Comparison of ENCODE assay signal across 12 mouse cellular contexts in the genomic region with DNA sequence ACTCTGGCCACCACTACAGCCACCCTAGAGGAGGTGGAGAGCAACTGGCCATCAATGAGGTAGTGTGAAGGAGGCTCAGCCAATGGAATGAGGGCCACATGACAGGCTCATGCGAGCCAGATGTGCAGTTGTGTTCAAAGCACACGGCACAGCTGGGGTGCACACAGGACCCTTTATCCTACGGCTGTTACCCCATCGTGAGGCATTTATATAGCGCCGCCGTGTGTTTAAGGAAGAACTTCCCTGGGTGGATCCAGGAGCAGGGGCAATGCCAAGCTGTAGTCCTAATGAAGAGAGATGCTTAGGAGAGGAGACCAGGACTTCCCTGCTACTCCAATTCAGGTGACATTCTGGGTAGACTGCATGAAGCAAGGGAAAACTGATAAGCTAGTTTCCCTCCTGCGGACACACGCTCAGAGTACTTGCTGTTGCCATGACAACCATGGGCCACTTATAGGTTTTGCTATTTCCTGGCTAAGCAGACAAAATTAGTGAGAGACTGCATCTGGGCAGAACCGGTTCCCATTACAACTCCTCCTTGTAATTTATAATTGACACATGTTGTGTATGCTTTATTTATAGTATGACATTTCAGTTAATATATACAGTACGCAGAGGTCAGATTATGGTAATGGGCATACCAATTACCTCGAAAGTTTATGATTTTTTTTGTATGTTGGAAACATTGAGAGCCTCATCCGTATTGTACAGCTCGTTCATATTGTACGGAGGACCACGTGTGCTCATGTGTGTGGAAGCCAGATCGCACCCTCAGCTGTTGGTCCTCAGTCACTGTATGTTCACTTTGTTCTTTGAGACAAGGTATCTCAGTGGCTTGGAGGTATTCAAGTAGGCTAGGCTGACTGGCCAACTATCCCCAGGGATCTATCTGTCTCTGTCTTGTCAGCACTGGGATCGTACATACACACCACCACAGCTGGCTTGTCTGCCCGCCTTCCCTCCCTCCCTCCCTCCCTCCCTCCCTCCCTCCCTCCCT. TPM values are rescaled to one million over a fixed set of nuclear protein-coding genes. Genes with fewer than 3 reads are reported as not detected.
DNase-seq lines count a peak whose midpoint lies in the region; ATAC-seq lines count a peak whose summit lies in the region.
"Had no signal": no experiment of that assay in that cellular context is flagged by ENCODE, and none has a peak within 500 bp of the region (broad histone marks: within the 10 kb centered on the region; RNA-seq: fewer than 3 reads in every experiment).

No protein-coding gene starts in this region.

- no peak overlapping the region for H3K9ac ChIP-seq in hindbrain, embryonic 11.5 days (ENCODE audit: low read depth, low read length)
- no peak overlapping the region for H3K9ac ChIP-seq in heart, embryonic 11.5 days (ENCODE audit: low read depth, low read length)
- H3K9ac ChIP-seq: stomach, embryonic 15.5 days had no signal

- no peak overlapping the region for H3K27ac ChIP-seq in hindbrain, embryonic 11.5 days (ENCODE audit: low read depth, low read length)
- H3K27ac ChIP-seq in hindbrain, embryonic 10.5 days = no peak overlapping the region
- H3K27ac ChIP-seq in heart, embryonic 11.5 days (ENCODE audit: low read depth, low read length) = no peak overlapping the region
- H3K27ac ChIP-seq: gastrocnemius, adult 2 months; stomach, embryonic 15.5 days had no signal

- H3K4me1 ChIP-seq in hindbrain, embryonic 11.5 days (replicated peaks; ENCODE audit: control insufficient read depth, insufficient read depth, low read length) = no peaks in the 10 kb centered on the region
- peaks cover 6% of the 10 kb centered on the region; the same call in 1 of the 2 replicates for H3K4me1 ChIP-seq in hindbrain, embryonic 10.5 days (replicated peaks)
- no peaks in the 10 kb centered on the region for H3K4me1 ChIP-seq in heart, embryonic 11.5 days (ENCODE audit: control insufficient read depth, insufficient read depth, low read length)
- H3K4me1 ChIP-seq: stomach, embryonic 15.5 days had no signal

- ATAC-seq in hindbrain, embryonic 11.5 days (ENCODE audit: low FRiP score) = peak; percentile 51
- ATAC-seq in heart, embryonic 11.5 days (replicated peaks; ENCODE audit: insufficient number of reproducible peaks, low FRiP score, low TSS enrichment) = no peak; the same call in 1 of the 2 replicates

- no peak for DNase-seq in hindbrain, embryonic 11.5 days (ENCODE audit: low spot score)
- no peak for DNase-seq in hindbrain, embryonic 10.5 days (ENCODE audit: low spot score)
- DNase-seq in right cerebral cortex, adult 18-20 months = peak; percentile 74
- DNase-seq in right cerebral cortex, postnatal 25 days = no peak
- DNase-seq in lung, postnatal 36 days = peak; percentile 54
- no peak for DNase-seq in adrenal gland, postnatal 36 days
- DNase-seq in adrenal gland, postnatal 25 days = no peak
- DNase-seq: cerebellum, postnatal 14 days; gastrocnemius, adult 2 months; heart, postnatal 36 days had no signal

- H3K9me3 ChIP-seq in hindbrain, embryonic 11.5 days (ENCODE audit: control insufficient read depth, low read length) = no peaks in the 10 kb centered on the region
- H3K9me3 ChIP-seq in hindbrain, embryonic 10.5 days = no peaks in the 10 kb centered on the region
- H3K9me3 ChIP-seq in heart, embryonic 11.5 days (replicated peaks; ENCODE audit: control insufficient read depth, low read length) = no peaks in the 10 kb centered on the region
- H3K9me3 ChIP-seq: stomach, embryonic 15.5 days had no signal

- no peaks in the 10 kb centered on the region for H3K36me3 ChIP-seq in hindbrain, embryonic 11.5 days (ENCODE audit: control insufficient read depth, insufficient read depth, low read length)
- H3K36me3 ChIP-seq in hindbrain, embryonic 10.5 days = no peaks in the 10 kb centered on the region
- H3K36me3 ChIP-seq in heart, embryonic 11.5 days (ENCODE audit: control insufficient read depth, insufficient read depth, low read length) = no peaks in the 10 kb centered on the region
- H3K36me3 ChIP-seq: stomach, embryonic 15.5 days had no signal

- no peak overlapping the region for H3K4me3 ChIP-seq in hindbrain, embryonic 11.5 days (ENCODE audit: low read depth, low read length)
- no peak overlapping the region for H3K4me3 ChIP-seq in hindbrain, embryonic 10.5 days
- no peak overlapping the region for H3K4me3 ChIP-seq in heart, embryonic 11.5 days (ENCODE audit: low read depth, low read length)
- H3K4me3 ChIP-seq: gastrocnemius, adult 2 months; stomach, embryonic 15.5 days had no signal

- no peaks in the 10 kb centered on the region for H3K27me3 ChIP-seq in hindbrain, embryonic 11.5 days (ENCODE audit: control insufficient read depth, insufficient read depth, low read length)
- H3K27me3 ChIP-seq in hindbrain, embryonic 10.5 days (ENCODE audit: insufficient read depth, poor library complexity, severe bottlenecking) = no peaks in the 10 kb centered on the region
- no peaks in the 10 kb centered on the region for H3K27me3 ChIP-seq in heart, embryonic 11.5 days (ENCODE audit: control insufficient read depth, insufficient read depth, low read length)
- H3K27me3 ChIP-seq: stomach, embryonic 15.5 days had no signal

- no peak overlapping the region for H3K4me2 ChIP-seq in hindbrain, embryonic 11.5 days (replicated peaks; ENCODE audit: low read depth, low read length)
- H3K4me2 ChIP-seq in heart, embryonic 11.5 days = no peak overlapping the region
- H3K4me2 ChIP-seq: stomach, embryonic 15.5 days had no signal

- 75% methylated on average over 18 of the region's 19 CpGs for WGBS in hindbrain, embryonic 11.5 days
- WGBS in hindbrain, embryonic 10.5 days = 83% methylated on average over 19 of the region's 19 CpGs
- WGBS in heart, embryonic 11.5 days (ENCODE audit: insufficient replicate concordance) = 70% methylated on average over 19 of the region's 19 CpGs

RNA-seq across cellular contexts. Expression of gene Fam168b, which starts 49.3 kb away (rescaled TPM):
- 75.6 and 106 TPM in 2 replicates for polyA plus RNA-seq in hindbrain, embryonic 11.5 days (2014; fragmentation: Nextera tagmentation; extraction: Ambion mirVana)
- 119 and 142 TPM in 2 replicates for polyA plus RNA-seq in hindbrain, embryonic 10.5 days (2016; fragmentation: Nextera tagmentation; extraction: Ambion mirVana)
- 100 to 1,000 TPM; 133 to 149 TPM for total RNA-seq in adrenal gland, postnatal 36 days (2021)
- 118 and 144 TPM in 2 replicates for total RNA-seq in adrenal gland, postnatal 25 days (2021)
- polyA plus RNA-seq in heart, embryonic 11.5 days (2014; fragmentation: Nextera tagmentation; extraction: Ambion mirVana) = 33.0 and 53.4 TPM in 2 replicates

RNA-seq across cellular contexts. Expression of gene Plekhb2, which starts 56.2 kb away (rescaled TPM):
- 53.5 and 56.7 TPM in 2 replicates for polyA plus RNA-seq in hindbrain, embryonic 11.5 days (2014; fragmentation: Nextera tagmentation; extraction: Ambion mirVana)
- polyA plus RNA-seq in hindbrain, embryonic 10.5 days (2016; fragmentation: Nextera tagmentation; extraction: Ambion mirVana) = 45.6 and 57.9 TPM in 2 replicates
- total RNA-seq in adrenal gland, postnatal 36 days (2021) = 100 to 1,000 TPM; 185 to 193 TPM
- 115 and 177 TPM in 2 replicates for total RNA-seq in adrenal gland, postnatal 25 days (2021)
- 58.0 and 62.3 TPM in 2 replicates for polyA plus RNA-seq in heart, embryonic 11.5 days (2014; fragmentation: Nextera tagmentation; extraction: Ambion mirVana)

Comparison
In these comparisons a context has a peak if more than half of its experiments do, and no peak if none do; other contexts are left out.
1. DNase-seq: peak in right cerebral cortex, adult 18-20 months (single experiment) and lung, postnatal 36 days (single experiment); none in hindbrain, embryonic 11.5 days (single experiment), hindbrain, embryonic 10.5 days (single experiment), right cerebral cortex, postnatal 25 days (single experiment), adrenal gland, postnatal 36 days (0 of 2) and adrenal gland, postnatal 25 days (single experiment).